Mouse (Mus musculus) stomach, postnatal 0 days (tissue): Measurements from ENCODE around the gene Satb1.

Experiments
- CTCF ChIP-seq: IDR thresholded peaks from 2 replicates; pipeline ENCODE4 v1.5.1; 2016; ENCODE audit warnings: antibody characterized with exemption, low read depth, mild to moderate bottlenecking, moderate library complexity
- EP300 ChIP-seq: optimal IDR thresholded peaks from 2 replicates; pipeline ENCODE3; 2016; ENCODE audit warnings: antibody characterized with exemption

DNA sequence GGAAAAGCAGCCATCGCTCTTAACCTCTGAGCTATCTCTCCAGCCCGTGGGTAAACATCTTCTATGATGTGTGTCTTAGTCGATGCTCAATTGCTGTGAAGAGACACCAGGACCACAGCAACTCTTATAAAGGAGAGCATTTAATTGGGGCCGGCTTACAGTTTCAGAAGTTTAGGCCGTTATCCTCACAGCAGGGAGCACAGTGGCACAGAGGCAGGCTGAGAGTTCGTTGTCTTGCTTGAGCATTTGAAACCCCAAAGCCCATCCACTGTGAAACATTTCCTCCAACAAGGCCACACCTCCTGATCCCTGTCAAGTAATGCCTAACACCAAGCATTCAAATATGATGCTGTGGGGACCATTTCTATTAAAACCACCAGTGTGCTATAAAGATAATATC is 7.5 kb upstream of the Satb1 start:
- TF ChIP-seq CTCF (no peak), EP300 (no peak)
